Mouse (Mus musculus): ENCODE data around the gene Ube2c. TPM values are rescaled to one million over a fixed set of nuclear protein-coding genes. Genes with fewer than 3 reads are reported as not detected.

Ube2c gene
- polyA plus RNA-seq, 1 experiment, result 103 TPM

DNA sequence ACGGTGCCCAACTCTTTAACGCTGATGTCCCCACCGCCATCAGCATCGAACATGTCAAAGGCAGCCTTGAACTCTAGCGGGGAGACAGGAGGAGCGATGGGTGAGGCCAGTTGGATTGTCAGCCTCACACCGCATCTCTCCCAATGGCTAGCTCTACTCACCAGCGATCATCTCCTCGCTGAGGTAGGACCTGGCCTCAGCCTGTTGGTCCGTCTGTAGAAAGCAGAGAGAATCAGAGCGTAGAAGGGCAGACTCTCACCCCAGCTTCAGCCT is 8.3 kb downstream of the Ube2c start:
- H3K79me2 ChIP-seq (ENCODE audit: control insufficient read depth, insufficient read depth), result peaks cover 8% of the 10 kb centered on the region
- no peaks in the 10 kb centered on the region for H3K27me3 ChIP-seq (ENCODE audit: control insufficient read depth, insufficient read depth, insufficient read length)
- H3K4me2 ChIP-seq (ENCODE audit: low read depth), result peak overlapping the region; percentile 75
- peak overlapping the region; percentile 43 for H3K4me3 ChIP-seq
- TF ChIP-seq POLR2A (IDR thresholded peaks at IDR 0.05; ENCODE audit: insufficient read length, low read depth), result peak; percentile 29
- peak; percentile 67 for TF ChIP-seq POLR2AphosphoS2 (IDR thresholded peaks at IDR 0.05; ENCODE audit: insufficient read length, low read depth)
- TF ChIP-seq USF1 (IDR thresholded peaks at IDR 0.05; ENCODE audit: low read depth), result no peak
- H3ac ChIP-seq (ENCODE audit: control insufficient read depth, insufficient read length), result no peak overlapping the region
- peaks cover 3% of the 10 kb centered on the region for H3K36me3 ChIP-seq (ENCODE audit: control insufficient read depth, insufficient read depth)

DNA sequence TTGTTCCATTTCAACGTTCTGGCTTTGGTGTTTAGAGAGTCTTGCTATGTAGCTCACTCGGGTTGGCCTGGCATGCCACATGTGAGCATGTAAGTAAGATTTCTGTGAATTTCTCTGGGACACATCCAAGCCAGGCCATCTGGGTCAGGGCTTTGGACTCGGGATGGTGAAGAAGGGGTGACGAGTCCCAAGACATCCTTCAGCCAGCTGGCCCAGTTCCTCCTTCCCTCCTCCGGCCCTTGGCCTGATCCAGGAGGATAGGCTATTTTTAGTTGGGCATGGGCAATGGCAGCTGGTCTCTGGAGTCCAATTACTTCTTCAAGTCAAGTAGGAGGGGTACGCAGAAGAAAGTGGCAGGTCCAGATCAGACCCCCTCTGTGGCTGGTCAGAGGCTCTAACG is 9.1 kb downstream of the Ube2c start:
- H3ac ChIP-seq (ENCODE audit: control insufficient read depth, insufficient read length), result no peak overlapping the region
- peak overlapping the region; percentile 75 for H3K4me2 ChIP-seq (ENCODE audit: low read depth)
- TF ChIP-seq TCF12 (IDR thresholded peaks at IDR 0.05; ENCODE audit: insufficient read depth, poor library complexity, severe bottlenecking), result peak; percentile 26
- no peak for TF ChIP-seq USF1 (IDR thresholded peaks at IDR 0.05; ENCODE audit: low read depth)
- peak; percentile 29 for TF ChIP-seq POLR2A (IDR thresholded peaks at IDR 0.05; ENCODE audit: insufficient read length, low read depth)
- TF ChIP-seq POLR2AphosphoS2 (IDR thresholded peaks at IDR 0.05; ENCODE audit: insufficient read length, low read depth), result peak; percentile 54
- no peak for TF ChIP-seq MAX (IDR thresholded peaks at IDR 0.05; ENCODE audit: low read depth)
- no peak for TF ChIP-seq REST (IDR thresholded peaks at IDR 0.05; ENCODE audit: insufficient read depth, insufficient read length)
- no peak for TF ChIP-seq SRF (IDR thresholded peaks at IDR 0.05; ENCODE audit: control insufficient read depth, insufficient read length, low read depth)
- peak in 2 of 3 experiments; percentile 58 to 83 for TF ChIP-seq MYOD1 (IDR thresholded peaks at IDR 0.05; ENCODE audit: control insufficient read depth in 1 of 3, insufficient read length in 2 of 3, low read depth in 2 of 3)
- TF ChIP-seq CEBPB (IDR thresholded peaks at IDR 0.05; ENCODE audit: insufficient read depth, poor library complexity, severe bottlenecking), result no peak
- TF ChIP-seq TCF3 (IDR thresholded peaks at IDR 0.05; ENCODE audit: insufficient read length, low read depth), result no peak
- TF ChIP-seq MYOG (IDR thresholded peaks at IDR 0.05; ENCODE audit: control insufficient read depth in 1 of 3, insufficient read depth in 1 of 3, insufficient read length in 2 of 3, low read depth in 2 of 3), result peak; percentile 41 to 87 (median 79)
- TF ChIP-seq E2F4 (IDR thresholded peaks at IDR 0.05; ENCODE audit: insufficient read depth), result no peak
- no peaks in the 10 kb centered on the region for H3K36me3 ChIP-seq (ENCODE audit: control insufficient read depth, insufficient read depth)
- H3K79me2 ChIP-seq (ENCODE audit: control insufficient read depth, insufficient read depth), result peaks cover 8% of the 10 kb centered on the region
- peak overlapping the region; percentile 43 for H3K4me3 ChIP-seq
- H3K27me3 ChIP-seq (ENCODE audit: control insufficient read depth, insufficient read depth, insufficient read length), result no peaks in the 10 kb centered on the region

DNA sequence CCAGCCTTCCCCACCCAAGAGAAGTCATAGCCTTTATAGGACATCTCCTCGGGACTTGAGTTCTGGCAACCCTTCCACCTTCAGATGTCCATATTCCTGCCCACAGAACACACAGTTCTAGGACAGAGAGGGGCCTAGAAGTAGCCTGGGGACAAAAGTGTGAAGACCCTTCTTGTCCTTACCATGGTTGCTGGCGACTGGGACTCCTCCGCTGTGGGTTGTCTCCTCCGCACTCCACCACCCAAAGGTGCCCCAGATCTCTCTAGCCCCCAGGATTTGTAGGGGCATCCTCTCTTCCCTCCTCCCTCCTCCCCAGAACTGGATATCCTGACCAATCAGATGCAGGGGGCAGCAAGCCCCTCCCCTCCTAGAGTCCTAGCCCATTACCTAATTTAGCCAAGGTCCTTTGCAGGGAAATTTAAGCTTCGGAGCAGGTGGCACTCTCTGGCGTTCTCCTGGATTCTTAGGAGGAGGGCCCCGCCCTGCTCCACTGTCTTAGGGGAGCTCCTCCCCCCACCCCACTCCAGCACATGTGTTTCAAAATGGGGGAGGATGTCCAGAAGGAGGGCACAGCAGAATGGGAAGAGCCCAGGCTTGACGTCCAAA is 9.9 kb downstream of the Ube2c start, which contains the start of gene Tnnc2:
Gene Tnnc2 (minus strand): TSS at position 487 of the 606 bp plus-strand sequence.
- Histone ChIP-seq H3K27me3 (ENCODE audit: control insufficient read depth, insufficient read depth, insufficient read length) (no peaks in the 10 kb centered on the region), H3K36me3 (ENCODE audit: control insufficient read depth, insufficient read depth) (no peaks in the 10 kb centered on the region), H3K79me2 (ENCODE audit: control insufficient read depth, insufficient read depth) (peaks cover 8% of the 10 kb centered on the region), H3K4me2 (ENCODE audit: low read depth) (peak within 1 kb of the TSS; percentile 75), H3K4me3 (peak within 1 kb of the TSS; percentile 43), H3ac (ENCODE audit: control insufficient read depth, insufficient read length) (no peak within 1 kb of the TSS)
- TF ChIP-seq SRF (IDR thresholded peaks at IDR 0.05; ENCODE audit: control insufficient read depth, insufficient read length, low read depth), result peak; percentile 97
- TF ChIP-seq E2F4 (IDR thresholded peaks at IDR 0.05; ENCODE audit: insufficient read depth), result no peak
- peak in 1 of 3 experiments; percentile 57 for TF ChIP-seq MYOD1 (IDR thresholded peaks at IDR 0.05; ENCODE audit: control insufficient read depth in 1 of 3, insufficient read length in 2 of 3, low read depth in 2 of 3)
- TF ChIP-seq POLR2AphosphoS2 (IDR thresholded peaks at IDR 0.05; ENCODE audit: insufficient read length, low read depth), result peak; percentile 94
- TF ChIP-seq REST (IDR thresholded peaks at IDR 0.05; ENCODE audit: insufficient read depth, insufficient read length), result no peak
- TF ChIP-seq CEBPB (IDR thresholded peaks at IDR 0.05; ENCODE audit: insufficient read depth, poor library complexity, severe bottlenecking), result no peak
- peak in 2 of 3 experiments; percentile 33 to 61 for TF ChIP-seq MYOG (IDR thresholded peaks at IDR 0.05; ENCODE audit: control insufficient read depth in 1 of 3, insufficient read depth in 1 of 3, insufficient read length in 2 of 3, low read depth in 2 of 3)
- peak; percentile 76 for TF ChIP-seq POLR2A (IDR thresholded peaks at IDR 0.05; ENCODE audit: insufficient read length, low read depth)

DNA sequence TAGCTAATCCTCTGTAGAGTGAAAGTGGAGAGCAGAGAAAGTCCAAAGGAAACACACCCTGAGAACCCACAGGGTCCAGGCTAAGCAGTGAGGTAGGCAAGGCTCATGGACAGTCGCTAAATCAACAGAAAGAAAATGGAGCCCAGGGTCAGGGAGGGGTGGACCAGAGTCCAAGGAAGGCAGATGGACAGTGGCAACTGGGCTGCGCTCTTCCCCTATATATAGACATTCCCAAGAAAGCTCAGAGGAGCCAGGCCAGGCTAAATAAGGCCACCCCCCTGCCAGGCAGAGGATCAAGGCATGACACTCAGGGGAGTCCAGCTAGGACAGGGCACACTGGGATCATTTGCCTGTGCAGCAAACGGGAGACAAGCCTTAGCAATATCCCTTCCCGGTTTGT is 12.2 kb downstream of the Ube2c start:
- no peak overlapping the region for H3ac ChIP-seq (ENCODE audit: control insufficient read depth, insufficient read length)
- H3K27me3 ChIP-seq (ENCODE audit: control insufficient read depth, insufficient read depth, insufficient read length), result no peaks in the 10 kb centered on the region
- TF ChIP-seq POLR2AphosphoS2 (IDR thresholded peaks at IDR 0.05; ENCODE audit: insufficient read length, low read depth) (no peak), E2F4 (IDR thresholded peaks at IDR 0.05; ENCODE audit: insufficient read depth) (no peak), MAX (IDR thresholded peaks at IDR 0.05; ENCODE audit: low read depth) (no peak), CEBPB (IDR thresholded peaks at IDR 0.05; ENCODE audit: insufficient read depth, poor library complexity, severe bottlenecking) (no peak), MYOG (IDR thresholded peaks at IDR 0.05; ENCODE audit: control insufficient read depth in 1 of 3, insufficient read depth in 1 of 3, insufficient read length in 2 of 3, low read depth in 2 of 3) (peak in 1 of 3 experiments; percentile 24), POLR2A (IDR thresholded peaks at IDR 0.05; ENCODE audit: insufficient read length, low read depth) (peak; percentile 48), USF1 (IDR thresholded peaks at IDR 0.05; ENCODE audit: low read depth) (no peak), MYOD1 (IDR thresholded peaks at IDR 0.05; ENCODE audit: control insufficient read depth in 1 of 3, insufficient read length in 2 of 3, low read depth in 2 of 3) (peak; percentile 88 to 97 (median 92)), SRF (IDR thresholded peaks at IDR 0.05; ENCODE audit: control insufficient read depth, insufficient read length, low read depth) (peak; percentile 95), TCF12 (IDR thresholded peaks at IDR 0.05; ENCODE audit: insufficient read depth, poor library complexity, severe bottlenecking) (peak; percentile 25), REST (IDR thresholded peaks at IDR 0.05; ENCODE audit: insufficient read depth, insufficient read length) (no peak), TCF3 (IDR thresholded peaks at IDR 0.05; ENCODE audit: insufficient read length, low read depth) (peak; percentile 17)
- no peaks in the 10 kb centered on the region for H3K36me3 ChIP-seq (ENCODE audit: control insufficient read depth, insufficient read depth)
- no peak overlapping the region for H3K4me3 ChIP-seq
- H3K79me2 ChIP-seq (ENCODE audit: control insufficient read depth, insufficient read depth), result peaks cover 8% of the 10 kb centered on the region
- peak overlapping the region; percentile 56 for H3K4me2 ChIP-seq (ENCODE audit: low read depth)
